Mouse (Mus musculus) left cerebral cortex, adult 18-20 months (tissue): ENCODE results near the gene Invs. TPM values are rescaled to one million over a fixed set of nuclear protein-coding genes. Genes with fewer than 3 reads are reported as not detected.
"Not testable (repeated sequence)": the region's sequence is repeated elsewhere in the genome, so short reads cannot be mapped to it uniquely, and the experiment has no call there.

Source experiments
- DNase-seq, 2 experiments: peaks; one replicate each; pipeline ENCODE4 v3.0.0; 2021 to 2022; ENCODE audit warnings: low spot score in 2 of 2, mixed read lengths in 1 of 2
- total RNA-seq, 2 experiments: library from RNA; stranded (reverse); gene quantifications; 2 replicates each; pipeline ENCODE4 v1.2.3; 2021

Invs gene
- total RNA-seq, 2 experiments from 2014 or later, result 11.8 to 13.1 TPM

GRCm38 (mm10) chr4:48322095-48322494 is 42.5 kb downstream of the Invs start:
- DNase-seq, result no peak

- DNase-seq, result no peak
Measured at GRCm38 (mm10) chr4:48327192-48327591, 47.6 kb downstream of the Invs start.

- no peak for DNase-seq
Measured at GRCm38 (mm10) chr4:48328042-48328441, 48.5 kb downstream of the Invs start.

- no peak for DNase-seq
Measured at GRCm38 (mm10) chr4:48332453-48333051, 53.0 kb downstream of the Invs start.

GRCm38 (mm10) chr4:48334927-48335763 is 55.6 kb downstream of the Invs start:
- no peak for DNase-seq

DNA sequence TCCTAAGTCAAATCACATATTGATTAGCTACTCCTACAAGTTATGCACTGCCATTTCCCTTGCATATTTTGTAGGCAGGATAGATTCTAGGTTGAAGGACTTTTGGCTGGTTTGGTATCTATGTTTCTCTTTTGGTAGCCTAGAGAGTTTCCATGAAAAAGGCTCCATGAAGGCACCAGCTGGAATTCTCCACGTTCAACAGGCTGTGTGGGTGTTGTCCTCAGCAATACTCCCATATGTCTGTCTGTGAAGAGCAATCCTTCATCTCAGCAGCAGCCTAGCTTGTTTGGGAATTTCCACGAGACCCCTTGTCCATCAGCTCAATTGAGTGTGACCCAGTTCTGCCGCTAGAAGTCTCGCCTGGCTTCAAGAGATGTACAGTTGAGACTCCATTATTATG is 63.1 kb downstream of the Invs start:
- DNase-seq, result peak in 1 of 2 experiments; percentile 19

GRCm38 (mm10) chr4:48362367-48362766 is 82.8 kb downstream of the Invs start:
- no peak for DNase-seq

DNA sequence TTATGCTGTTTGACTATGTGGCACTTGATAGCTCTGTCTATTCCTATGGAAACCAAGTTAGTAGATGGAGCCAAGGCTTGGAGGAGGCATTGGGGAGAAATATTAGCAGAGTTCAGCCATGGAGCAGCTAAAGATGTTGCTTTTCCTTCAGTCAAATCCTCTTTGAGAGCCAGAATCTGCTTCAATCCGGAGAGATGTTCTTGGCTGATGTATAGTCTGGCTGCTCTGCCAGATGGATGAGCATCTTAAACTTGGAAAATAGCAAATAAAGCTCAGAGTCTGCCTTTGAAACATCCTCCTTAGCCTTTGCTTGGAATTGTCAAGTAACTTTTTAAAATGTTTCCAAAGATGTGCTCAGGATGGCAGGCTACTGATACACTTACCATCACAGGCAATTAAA is 91.5 kb downstream of the Invs start:
- peak in 1 of 2 experiments; percentile 5 for DNase-seq

- peak; percentile 81 to 89 for DNase-seq
Measured at GRCm38 (mm10) chr4:48380940-48381339, 101.4 kb downstream of the Invs start.

DNA sequence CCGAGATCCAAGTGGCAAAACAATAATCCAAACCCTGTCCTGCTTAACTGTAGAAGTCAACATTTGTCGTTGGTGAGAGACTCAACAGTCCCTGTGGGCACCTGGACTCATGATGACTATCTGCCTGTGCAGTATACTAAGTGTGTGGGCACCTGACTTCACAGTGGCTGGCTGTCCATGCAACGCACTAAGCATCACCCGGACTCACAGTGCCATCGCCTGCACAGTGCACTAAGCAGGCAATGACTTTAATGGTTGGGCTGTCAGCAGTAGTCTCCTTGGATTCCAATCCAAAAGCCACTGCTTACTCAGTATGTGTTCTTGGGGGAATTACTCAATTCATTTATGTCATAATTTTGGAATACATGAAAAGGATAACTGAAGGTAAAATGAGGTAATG is 102.9 kb downstream of the Invs start:
- no peak for DNase-seq

GRCm38 (mm10) chr4:48396949-48397348 is 117.4 kb downstream of the Invs start:
- no peak for DNase-seq

DNA sequence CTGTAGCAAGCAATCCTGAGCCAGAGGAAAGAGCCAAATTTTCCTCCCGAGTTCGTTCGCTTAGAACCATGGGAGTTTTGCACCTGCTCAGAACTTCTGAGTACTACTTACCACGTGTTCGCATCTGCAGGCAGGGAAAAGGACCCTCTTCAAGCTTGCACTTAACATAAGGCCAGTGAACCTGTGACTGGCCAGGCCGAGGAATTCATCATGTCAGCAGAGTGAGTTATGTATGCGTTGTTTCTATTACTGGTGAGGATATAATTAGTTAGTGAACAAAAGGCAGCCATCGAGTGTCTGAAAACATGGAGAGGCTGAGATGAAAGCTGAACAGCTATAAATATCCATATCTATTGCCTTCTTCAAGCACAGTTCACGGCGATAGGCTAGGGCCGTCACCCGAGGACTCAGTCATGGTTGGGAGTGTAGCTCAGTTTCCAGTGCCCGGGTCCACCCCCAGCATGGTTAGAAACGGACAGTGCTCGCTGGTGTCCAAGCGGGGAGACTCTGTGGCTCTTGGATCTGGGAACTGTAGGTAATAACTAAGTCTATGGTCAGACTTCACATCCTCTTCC is 123.6 kb downstream of the Invs start:
- DNase-seq, result no peak

GRCm38 (mm10) chr4:48405724-48406491 is 126.3 kb downstream of the Invs start:
- DNase-seq, result not testable (repeated sequence)

DNA sequence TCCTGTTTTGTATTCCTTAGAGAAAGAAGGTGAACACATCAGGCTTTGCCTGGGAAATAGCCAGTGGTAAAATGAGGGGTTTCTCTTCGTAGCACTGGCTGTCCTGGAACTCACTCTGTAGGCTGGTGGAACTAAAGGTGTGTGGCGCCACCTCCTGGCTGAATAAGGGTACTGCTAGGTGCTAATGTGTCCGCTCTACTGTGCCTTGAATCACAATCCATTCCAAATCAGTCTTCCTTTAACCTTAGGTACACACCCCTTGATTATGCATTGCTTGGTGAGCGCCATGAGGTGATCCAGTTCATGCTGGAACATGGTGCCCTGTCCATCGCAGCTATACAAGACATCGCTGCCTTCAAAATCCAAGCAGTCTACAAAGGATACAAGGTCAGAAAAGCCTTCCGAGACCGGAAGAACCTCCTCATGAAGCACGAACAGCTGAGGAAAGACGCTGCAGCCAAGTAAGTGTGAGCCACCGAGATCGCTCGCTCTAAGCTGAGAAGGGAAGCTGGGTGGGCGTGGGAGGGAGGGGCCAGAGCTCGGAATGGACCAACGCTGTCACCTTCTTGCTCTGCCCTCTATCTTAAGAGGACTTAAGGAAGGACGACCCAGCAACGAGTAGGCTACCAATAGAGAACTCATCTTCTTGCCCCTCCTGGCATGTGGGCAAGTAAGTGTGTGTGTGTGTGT is 127.9 kb downstream of the Invs start:
- DNase-seq, result peak; percentile 64 to 72

- DNase-seq, result no peak
Measured at GRCm38 (mm10) chr4:48413473-48413872, 133.9 kb downstream of the Invs start.

- DNase-seq, result no peak
Measured at GRCm38 (mm10) chr4:48415838-48416335, 136.3 kb downstream of the Invs start.

DNA sequence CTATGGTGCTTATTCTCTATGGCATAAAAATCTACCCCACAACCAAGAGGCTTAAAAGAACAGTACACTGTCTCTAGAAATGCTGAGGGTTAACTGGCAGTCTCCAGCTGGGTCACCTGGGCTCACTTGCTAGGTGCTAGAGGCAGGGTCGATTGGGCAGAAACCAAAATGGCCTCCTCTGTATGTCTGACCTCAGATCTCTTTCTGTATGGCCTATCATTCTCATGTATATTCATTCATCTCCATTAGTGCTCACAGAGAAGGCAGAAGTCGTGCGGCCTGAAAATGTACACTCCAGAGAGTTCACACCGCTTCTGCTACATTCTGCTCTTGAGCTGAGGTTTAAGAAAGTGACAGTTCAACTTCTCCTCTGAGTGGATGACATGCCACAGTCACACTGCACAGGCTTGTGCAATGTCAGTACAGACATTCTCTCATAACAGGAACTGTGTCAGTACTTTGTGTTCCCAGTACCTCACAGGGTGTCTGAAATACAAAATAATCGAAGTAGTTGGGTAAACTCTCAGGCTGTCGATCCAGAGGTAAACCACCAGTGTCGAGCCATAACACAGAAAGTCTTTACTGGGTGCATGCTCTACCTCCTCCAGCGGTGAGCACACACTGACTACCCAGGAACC is 139.4 kb downstream of the Invs start:
- DNase-seq, result no peak

GRCm38 (mm10) chr4:48422633-48423032 is 143.1 kb downstream of the Invs start:
- DNase-seq, result no peak

- no peak for DNase-seq
Measured at GRCm38 (mm10) chr4:48423738-48424137, 144.2 kb downstream of the Invs start.

GRCm38 (mm10) chr4:48427413-48427812 is 147.9 kb downstream of the Invs start:
- DNase-seq, result no peak
